Mouse (Mus musculus) cerebellum, postnatal 4 days (tissue): ENCODE results near the gene Ints11.

Source experiments
- DNase-seq, 2 experiments: peaks; one replicate each; pipeline ENCODE4 v3.0.0; 2022; ENCODE audit warnings: low spot score in 2 of 2, mixed read lengths in 1 of 2

The Ints11 gene

DNA sequence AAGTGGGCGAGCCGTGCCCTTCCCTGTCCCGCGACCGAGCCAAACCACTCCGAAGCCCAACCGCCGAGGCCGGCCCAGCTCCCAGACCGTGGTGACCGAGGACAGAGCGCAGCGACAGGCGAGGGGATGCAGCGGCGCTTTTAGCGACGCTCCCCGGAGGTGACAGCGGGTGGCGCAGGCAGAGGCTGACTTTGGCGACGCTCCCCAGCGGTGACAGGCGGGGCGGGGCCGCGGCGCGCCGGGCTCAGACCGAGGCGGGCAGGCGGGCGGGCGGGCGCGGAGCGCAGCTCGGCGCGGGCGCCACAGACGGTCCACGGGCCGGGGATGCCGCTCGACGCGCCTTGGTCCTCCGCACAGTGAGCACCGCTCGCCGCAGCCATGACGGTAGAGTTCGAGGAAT lies 22.7 kb downstream of the Ints11 start:
- peak; percentile 68 to 89 for DNase-seq

DNA sequence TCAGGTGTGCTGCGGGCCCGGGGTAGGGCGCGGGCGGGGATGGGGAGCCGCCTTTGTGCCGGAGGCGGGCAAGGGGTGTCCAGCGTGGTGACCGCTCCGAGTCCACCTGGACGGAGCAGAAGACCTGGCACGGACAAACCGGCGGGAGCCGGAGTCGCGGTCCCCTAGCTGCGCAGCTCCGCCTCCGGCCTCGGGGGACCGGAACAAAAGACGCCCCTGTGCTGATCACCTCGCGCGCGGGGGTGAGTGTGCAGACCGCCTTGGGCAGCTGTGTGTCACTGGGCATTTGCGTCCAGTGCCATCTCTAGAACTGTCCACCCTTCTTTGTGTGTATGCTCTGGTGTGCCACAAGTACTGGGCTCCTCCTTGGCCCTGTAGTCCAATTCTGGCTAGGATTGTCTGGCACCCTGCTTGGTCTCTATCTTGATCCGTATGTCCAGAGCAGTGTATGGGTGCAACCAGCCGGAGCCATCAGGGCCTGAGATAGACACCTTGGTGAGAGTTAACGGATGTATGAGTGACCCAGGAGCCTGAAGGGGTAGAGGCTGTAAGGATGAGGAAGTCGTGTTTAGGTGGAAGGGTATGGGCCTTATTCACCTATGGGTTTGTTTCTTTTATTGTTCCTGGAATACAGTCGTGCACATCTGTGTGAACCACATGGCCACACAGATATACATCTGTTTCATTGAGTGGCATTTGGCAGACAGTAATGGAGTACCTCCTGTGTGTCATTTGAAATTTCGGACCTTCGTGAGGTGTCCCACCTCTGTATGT lies 23.3 kb downstream of the Ints11 start:
- DNase-seq = peak in 1 of 2 experiments; percentile 40

DNA sequence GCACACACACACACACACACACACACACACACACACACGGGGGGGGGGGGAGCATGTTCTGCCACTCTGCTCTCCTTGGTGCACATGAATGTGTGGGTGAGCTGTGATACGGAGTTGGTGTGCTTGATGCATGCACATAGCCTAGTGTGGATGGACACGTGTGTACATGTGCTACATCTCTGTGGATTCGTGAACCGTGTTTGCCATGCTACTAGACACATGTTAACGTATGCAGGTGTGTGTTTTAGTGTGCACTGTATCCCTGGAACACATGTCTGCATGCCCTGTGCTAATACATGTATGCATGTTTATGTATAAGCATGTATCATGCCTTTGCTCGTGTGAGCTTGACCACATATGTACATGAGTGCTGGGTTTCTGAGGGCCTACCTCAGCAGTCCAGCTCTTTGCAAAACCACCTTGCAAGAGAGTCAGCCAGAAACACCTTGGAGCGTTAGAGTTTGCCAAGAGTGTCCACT lies 23.9 kb downstream of the Ints11 start:
- DNase-seq = no peak

DNA sequence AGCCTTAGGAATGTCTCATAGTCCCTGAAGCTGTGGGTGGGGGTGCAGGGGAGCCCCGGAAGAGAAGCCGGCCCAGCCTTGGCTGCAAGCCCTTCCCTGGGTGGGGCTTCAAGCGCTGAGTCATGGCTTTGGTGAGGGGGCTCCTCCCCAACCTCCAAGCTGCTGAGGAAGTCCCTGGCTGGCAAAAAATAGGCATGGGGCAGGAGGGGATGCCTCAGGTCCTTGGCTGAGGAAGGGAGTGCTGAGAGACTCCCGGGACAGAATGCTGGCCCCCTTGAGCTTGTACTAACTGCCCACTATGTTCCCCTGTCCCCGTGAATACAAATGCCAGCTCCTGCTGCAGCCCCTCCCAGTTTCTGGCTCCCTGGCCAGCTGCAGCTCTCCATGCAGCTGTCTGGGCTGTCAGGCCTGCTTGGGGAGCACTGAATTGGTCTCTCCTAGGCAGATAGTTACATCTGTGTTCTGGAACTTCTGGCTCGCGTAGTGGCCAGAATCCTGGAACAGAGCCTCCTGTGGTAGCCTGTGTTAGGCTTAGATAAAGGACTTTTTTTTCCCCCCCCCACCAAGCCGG lies 25.1 kb downstream of the Ints11 start:
- DNase-seq = no peak

DNA sequence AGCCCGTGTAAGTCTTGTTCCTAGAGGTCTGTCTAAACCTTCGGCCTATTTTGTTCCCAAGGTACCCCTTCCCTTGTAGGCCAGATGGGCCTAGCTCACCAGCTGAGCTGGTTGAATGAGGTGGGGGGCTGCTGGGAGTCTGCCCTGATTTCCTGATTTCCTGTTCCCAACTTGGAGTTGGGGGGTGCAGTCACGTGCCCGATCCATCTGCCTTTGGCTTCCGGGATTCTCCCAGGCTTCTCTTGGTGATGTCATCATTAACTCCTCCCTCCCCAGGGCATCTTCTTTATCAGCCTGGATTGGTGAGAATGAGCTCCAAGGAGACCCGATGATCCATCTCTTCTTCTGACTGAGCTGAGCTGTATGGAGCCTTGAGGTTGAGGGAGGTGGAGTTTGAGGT lies 25.9 kb downstream of the Ints11 start:
- peak in 1 of 2 experiments; percentile 55 for DNase-seq

DNA sequence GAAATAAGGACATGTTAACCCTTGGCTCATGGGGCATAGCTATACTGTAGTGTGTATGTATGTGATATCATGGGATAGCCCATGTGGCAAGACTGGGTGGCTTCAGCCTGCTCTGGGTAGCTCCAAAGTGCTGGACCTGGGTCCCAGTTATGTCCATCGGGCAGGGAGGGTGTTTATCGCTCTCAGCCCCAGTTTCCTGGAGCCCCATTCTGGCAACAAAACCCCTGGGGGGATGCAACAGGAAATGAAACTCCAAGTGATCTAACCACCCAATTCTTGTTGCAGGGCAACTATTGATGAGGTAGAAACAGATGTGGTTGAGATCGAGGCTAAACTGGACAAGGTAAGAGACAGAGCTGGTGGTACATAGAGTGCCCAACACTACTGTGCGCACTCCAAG lies 26.5 kb downstream of the Ints11 start:
- DNase-seq = no peak

DNA sequence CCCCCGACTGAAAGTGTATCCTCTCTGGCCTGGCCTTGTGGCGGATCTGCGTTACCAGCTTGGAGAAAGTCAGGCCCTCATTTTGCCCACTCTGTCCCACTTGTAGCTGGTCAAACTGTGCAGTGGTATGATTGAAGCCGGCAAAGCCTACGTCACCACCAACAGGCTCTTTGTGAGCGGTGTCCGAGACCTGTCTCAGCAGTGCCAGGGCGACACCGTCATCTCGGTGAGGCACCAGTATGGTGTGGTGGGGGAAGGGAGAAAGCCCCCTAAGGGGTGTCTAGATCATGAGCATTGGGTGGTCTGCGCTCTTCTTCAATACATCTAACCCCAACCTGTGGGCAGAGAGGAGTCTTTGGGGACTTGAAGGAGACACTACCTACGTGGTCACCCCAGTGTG lies 27.1 kb downstream of the Ints11 start:
- DNase-seq = peak in 1 of 2 experiments; percentile 0

DNA sequence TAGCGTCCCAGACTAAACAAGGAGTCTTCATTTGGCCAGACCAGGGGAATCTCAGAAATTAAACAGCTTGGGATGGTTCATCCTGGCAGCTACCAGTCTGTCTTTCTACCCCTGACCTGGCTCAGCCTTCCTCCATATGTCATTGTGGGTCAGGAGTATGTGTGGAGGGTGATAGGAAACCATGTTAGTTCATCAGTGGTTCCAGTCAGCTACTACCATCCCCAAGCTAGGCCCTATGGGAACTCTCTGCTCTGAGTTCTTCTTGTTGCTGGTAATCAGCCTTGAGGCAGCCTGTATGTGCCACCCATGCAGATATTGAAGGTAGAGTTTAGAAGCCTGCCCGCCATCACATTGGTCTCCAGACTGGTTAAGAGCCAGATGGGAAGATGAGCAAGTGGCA lies 29.0 kb downstream of the Ints11 start:
- peak in 1 of 2 experiments; percentile 0 for DNase-seq

DNA sequence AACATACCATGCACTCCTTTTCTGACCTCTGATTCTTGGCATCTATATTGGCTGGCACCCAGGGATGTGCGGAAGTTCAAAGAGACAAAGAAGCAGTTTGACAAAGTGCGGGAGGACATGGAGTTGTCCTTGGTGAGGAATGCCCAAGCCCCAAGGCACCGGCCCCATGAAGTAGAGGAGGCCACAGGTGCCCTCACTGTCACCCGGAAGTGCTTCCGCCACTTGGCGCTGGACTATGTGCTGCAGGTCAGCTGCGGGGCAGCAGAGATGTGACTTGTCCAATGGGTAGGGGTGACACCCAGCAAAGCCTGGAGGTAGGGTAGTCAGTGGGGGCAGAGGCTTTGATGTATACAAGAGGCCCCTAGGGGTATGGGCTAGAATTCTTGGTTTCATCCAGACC lies 30.0 kb downstream of the Ints11 start:
- peak in 1 of 2 experiments; percentile 1 for DNase-seq

DNA sequence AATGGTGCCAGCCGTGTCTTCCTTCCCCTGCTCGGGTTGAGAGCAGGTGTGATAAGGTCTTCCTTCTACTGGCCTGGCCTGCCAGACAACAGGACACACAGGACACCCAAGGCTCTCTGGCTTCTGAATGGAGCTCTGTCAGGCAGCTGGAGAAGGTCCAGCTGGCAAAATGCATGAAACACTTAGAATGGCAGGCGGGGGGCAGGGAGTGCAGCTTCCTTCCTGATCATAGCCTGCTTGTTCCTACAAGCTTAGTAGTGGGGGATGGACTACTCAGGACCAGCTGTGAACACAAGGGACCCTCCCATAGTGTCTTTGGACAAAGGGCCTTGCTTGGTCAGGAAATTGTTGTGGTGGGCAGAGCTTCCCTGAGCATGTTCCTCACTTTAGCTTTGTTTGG lies 31.9 kb downstream of the Ints11 start:
- no peak for DNase-seq

DNA sequence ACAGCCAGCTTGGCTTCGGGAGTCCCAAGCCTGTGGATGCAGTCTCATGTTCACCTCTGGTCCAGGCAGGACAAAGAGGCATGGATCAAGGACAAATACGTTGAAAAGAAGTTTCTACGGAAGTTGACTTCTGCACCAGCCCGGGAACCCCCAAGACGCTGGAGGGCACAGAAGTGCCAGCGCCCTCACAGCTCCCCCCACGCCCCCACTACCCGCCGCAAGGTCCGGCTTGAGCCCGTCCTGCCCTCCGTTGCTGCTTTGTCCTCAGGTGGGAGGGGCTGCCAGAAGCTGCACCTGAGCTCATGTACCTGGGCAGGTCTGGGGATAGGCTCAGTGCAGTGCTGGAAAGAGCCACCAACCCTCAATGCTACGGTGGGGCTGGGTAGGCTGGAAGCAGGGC lies 33.9 kb downstream of the Ints11 start:
- peak; percentile 0 to 19 for DNase-seq

DNA sequence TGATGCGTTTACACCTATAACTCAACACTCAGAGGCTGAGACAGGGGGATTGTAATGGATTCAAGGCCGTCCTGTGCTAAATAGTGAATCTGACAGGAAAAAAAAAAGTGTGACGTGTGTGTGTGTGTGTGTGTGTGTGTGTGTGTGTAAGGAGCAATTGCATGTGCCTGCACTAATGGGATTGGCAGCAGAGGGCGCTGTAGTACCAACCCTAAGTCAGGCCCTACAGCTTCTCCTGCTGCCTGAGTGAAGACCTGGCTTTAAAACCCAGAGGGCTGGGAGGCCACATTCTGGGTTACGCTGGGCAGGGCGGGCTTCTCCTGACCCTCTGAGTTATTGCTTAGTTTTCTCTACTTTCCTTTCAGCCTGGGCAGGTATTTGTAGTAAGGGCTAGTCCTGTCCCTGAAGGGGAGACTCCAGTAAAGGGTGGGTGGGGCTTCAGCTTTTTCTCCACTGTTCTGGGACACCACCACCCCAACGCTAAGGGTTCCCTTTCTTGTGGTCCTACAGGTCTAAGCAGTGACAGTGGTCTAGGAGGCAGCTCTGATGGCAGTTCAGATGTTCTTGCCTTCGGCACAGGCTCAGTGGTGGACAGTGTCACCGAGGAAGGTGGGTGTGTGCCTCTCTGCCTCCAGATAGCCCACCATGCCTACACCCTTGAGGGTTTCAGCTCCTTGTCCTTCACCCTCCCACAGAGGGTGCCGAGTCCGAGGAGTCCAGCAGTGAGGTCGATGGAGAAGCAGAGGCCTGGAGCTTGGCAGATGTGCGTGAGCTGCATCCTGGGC lies 35.2 kb downstream of the Ints11 start:
- DNase-seq = peak; percentile 19 to 41

DNA sequence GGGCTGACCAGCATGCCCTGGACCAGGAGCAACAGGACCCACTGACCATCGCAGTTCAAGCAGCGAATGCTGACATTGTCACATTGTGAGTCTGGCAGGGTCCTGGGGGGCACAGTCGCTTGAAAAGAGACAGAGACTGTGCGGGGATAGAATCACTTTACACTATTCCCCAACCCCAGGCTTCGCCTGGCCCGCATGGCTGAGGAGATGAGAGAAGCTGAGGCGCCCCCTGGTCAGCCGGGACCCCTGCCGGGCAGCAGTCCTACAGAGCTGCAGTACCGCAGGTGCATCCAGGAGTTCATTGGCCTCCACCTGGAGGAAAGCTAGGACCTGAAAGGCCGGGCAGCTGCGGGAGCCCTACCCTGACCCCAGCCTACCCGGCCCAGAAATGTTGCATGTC lies 36.3 kb downstream of the Ints11 start:
- DNase-seq = peak in 1 of 2 experiments; percentile 1

DNA sequence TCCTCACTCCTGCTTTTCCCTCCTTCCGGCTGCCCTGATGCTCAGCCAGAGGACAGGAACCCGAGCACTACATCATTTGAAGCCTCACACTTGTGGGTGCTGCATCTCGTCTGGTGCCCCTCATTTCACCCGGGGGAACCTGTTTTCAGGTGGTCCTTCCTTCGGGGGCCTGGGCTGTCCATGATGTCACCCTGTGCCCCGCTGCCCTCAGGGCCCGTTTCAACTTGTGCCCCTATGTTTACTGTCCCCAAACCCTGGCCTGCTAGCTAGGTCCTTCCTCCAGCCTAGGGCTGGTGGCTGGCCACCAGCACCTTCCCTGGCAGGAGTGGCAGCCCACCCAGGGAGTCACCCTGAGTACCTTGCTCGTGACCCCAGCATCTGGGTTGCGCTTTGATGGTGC lies 36.8 kb downstream of the Ints11 start:
- peak; percentile 0 to 18 for DNase-seq

DNA sequence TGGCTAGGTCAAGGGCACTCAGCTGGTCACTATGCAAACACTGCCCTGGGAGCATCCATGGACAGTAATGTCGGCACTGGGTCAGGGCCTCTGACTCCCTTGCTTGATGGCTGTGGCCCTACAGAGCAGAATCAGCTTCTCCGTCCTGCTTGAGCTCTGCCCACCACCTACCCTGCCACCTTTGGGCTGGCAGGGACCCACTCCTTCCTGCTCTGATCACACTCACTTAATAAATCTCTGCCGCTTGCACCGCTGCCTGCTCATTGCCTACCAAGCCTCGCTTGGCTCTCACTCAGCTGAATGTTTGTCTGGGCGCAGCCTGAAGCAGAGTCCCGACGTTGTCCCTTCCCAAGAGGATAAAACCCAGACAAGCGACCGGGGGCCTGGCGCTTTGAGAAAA lies 37.7 kb downstream of the Ints11 start:
- no peak for DNase-seq

DNA sequence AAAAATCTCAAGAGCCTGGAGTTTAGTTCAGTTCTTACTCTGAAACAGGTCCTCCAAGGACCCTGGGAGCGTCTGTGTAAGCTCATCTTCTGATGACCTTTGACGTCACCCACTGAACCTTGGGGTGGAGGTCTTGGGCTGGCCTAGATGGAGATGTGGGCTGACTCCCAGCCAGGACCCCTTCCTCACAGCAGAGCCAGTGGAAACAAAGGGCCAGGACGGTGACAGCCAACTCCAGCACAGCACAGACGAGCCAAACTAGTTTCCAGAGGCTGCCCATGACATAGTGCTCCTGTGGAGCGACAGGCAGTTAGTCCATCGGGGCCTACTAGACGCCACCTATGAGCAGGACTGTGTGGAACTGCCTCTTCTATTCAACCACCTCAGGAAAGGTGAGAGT lies 38.9 kb downstream of the Ints11 start:
- peak; percentile 1 to 17 for DNase-seq

DNA sequence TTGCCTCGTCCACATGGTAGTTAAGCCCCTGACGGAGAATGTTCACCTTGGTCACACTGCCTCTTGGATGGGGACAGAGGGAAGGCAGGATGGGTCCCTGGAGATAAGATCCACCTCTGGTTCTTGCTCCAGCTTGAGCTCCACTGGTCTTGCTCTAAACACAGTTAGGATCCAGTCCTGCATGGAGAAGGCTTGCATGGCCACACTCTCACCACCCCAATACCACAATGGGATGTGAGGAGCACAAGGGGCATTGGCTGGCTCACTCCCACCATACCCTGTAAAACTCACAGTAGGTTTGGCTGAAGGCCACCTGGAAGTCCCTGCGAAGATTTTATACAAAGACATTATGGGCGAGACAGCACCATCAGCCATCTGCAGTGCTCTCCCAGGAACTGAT lies 39.4 kb downstream of the Ints11 start:
- DNase-seq = peak in 1 of 2 experiments; percentile 1

DNA sequence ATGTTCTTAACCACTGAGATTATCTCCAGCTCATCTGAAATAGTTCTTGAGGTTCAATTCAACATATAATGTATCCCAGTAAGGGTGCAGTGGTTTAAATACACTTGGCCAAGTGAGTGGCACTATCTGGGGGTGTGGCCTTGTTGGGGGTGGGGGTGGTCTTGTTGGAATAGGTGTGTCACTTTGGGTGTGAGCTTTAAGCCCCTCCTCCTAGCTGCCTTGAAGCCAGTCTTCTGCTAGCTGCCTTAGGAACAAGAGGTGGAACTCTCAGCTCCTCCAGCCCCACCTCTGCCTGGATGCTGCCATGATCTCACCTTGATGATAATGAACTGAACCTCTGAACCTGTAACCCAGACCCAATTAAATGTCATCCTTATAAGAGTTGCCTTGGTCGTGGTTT lies 62.7 kb downstream of the Ints11 start:
- DNase-seq = no peak
